Mouse (Mus musculus) brain, embryonic 14.5 days (tissue): ENCODE measurements around the gene Nxph4. TPM values are rescaled to one million over a fixed set of nuclear protein-coding genes. Genes with fewer than 3 reads are reported as not detected.
A peak's percentile ranks its signal among the peaks of the same experiment; 100 is the strongest.

Experiments
- DNase-seq: peaks from one replicate; pipeline ENCODE4 v3.0.0-alpha.2; 2011; ENCODE audit warnings: low read depth
- CTCF ChIP-seq: fragments of 200-500 bp; IDR thresholded peaks from 2 replicates; pipeline ENCODE4 v1.5.1; 2012; ENCODE audit warnings: inconsistent platforms, mild to moderate bottlenecking, moderate library complexity, borderline replicate concordance; ENCODE audit not compliant: insufficient read depth, insufficient read length; ENCODE audit errors: extremely low read depth
- POLR2A ChIP-seq: fragments of 200-500 bp; IDR thresholded peaks from 2 replicates; pipeline ENCODE4 v1.6.1; 2012; ENCODE audit warnings: mild to moderate bottlenecking, inconsistent platforms, borderline replicate concordance; ENCODE audit not compliant: poor library complexity, insufficient read depth, insufficient read length, severe bottlenecking; ENCODE audit errors: extremely low read depth
- polyA plus RNA-seq: library from polyadenylated mRNA; depleted of rRNA; stranded (reverse); fragments of >200 nt; gene quantifications from 2 replicates; pipeline ENCODE4 v1.2.3, GENCODE M21; 2012

Gene Nxph4
- polyA plus RNA-seq, 1 experiment: 48.8 TPM

DNA sequence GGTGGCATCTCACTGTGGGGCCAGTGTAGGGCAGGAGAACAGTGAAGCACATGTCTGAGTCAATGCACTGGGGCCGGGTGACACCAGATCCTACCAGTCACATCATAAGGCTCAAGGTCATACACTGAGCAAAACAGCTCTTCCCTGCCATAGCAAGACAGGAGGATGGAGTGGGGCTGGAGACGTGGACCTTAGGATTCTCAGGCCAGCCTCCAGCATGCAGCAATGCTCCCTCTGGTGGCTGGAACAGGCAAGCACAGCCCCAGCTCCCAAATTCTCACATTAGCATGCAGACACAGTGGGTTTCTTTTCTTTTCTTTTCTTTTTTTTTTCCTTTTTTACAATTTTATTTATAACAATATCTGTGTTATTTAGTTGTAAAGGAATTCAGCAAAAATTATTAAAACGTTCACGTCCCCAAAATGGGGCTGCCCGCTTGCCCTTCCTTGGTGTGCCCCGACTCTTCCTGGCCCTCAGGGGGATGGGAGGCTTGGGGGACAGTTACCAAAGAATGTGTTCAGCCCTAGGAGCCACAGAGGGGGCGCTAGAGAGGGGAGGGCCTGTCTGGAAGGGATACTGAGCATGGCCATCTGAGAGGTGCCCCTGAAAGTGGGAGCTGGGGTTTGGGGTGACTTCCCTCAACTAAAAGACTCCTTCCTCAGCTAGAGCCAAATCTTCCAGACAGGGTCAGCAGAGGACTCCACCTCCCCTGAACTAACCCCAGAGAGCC, 3.7 kb upstream of the Nxph4 start:
- TF ChIP-seq POLR2A (no peak), CTCF (peak; percentile 98)

DNA sequence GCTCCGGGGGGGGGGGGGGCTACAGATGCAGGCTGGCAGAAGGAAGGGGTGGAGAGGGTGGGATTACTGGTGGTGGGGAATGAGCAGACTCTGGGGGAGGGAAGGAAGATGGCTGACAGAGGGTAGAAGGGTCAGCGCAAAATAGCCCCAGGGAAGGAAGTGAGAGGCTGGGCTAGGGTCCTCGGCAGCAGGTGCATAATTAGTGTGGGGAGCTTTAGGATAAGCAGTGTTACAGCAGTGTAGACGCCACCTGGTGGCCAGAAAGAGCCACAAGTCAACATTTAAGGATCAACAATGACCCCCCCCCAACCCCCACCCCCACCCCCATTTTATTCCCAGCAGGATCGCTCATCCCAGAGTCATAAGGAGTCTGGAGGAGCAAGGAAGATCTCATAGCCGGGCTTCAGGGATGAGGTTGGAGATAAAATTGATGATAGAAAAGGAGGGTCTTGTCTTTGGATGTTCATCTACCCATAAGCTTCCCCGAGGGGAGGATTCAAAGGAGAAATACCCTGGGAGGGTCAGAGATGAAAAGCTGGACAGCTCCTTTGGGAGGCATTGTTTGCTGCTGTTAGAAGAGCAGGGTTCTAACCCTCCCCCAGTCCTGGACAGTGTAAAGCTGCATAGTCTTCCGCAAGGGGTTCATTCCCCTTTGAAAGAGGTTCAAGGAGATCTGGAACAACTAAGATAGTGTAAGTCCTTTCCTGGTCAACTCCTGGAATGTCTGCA, 2.4 kb upstream of the Nxph4 start:
- TF ChIP-seq CTCF (peak; percentile 61; the same call in 1 of the 2 replicates), POLR2A (no peak)
- peak; percentile 89 for DNase-seq

More for the DNA sequence above, 3.7 kb upstream of the Nxph4 start:
- DNase-seq: peak; percentile 90

DNA sequence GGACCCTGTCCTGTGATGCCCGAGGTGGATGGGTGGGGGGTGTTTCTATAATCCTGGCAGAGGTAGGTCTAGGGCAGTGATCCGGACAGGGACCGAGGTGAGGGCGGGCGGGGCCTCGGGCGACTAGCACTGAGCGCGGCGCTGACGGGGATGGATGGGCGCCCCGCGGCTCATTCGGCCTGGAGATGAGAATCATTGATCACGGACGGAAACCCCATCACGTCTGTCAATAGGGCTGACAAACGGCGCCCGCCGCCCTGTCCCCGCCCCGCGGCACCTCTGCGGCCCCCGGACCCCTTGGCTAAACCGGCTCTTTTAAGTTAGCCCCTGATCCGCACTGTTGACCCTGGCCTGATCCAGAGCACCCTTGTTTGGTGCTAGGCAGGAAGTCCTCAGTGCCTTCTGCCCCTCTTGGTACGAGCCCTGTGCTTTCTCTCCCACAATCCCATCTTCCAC, 598 bp upstream of the Nxph4 start:
- no peak for TF ChIP-seq CTCF
- TF ChIP-seq POLR2A: no peak
- DNase-seq: no peak

DNA sequence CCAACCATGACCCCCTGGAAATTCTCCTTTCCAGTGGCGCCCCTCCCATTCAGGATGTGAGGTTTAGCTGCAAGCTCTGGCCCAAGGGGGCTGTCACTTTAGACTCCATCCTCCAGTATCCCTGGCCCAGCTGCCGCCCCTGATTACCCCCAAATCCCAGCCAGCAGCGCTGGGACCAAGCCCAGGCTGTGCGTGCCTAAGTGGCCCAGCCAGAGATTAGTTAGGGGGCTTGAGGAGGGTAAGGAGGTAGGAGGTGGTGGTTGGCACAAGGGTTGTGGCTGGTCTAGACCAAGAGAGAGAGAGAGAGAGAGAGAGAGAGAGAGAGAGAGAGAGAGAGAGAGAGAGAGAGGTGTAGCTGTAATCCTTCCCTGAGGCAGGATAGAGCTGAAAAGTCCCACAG, 2.8 kb downstream of the Nxph4 start:
- peak; percentile 75 for DNase-seq
- TF ChIP-seq CTCF (no peak), POLR2A (no peak)

DNA sequence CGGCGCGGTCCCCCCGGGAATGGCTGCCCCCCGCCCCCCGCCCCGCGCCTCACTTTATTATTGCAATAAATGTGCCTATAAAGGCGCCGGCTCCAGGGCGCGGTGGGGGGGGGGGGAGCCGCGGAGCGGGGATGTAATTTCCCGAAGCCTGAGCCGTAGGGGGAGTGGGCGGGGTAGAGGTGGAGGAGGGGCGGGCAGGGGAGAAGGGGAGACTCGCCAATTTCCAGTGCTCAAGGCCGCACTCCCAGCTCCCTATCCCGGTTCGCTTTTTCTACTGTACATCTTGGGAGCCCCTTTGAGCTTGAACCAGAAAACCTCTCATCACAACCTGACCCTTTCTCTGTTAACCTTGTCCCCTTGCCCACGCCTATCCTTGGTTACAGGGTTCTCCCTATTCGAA, 3.4 kb downstream of the Nxph4 start:
- TF ChIP-seq CTCF (no peak), POLR2A (no peak)
- DNase-seq: no peak

DNA sequence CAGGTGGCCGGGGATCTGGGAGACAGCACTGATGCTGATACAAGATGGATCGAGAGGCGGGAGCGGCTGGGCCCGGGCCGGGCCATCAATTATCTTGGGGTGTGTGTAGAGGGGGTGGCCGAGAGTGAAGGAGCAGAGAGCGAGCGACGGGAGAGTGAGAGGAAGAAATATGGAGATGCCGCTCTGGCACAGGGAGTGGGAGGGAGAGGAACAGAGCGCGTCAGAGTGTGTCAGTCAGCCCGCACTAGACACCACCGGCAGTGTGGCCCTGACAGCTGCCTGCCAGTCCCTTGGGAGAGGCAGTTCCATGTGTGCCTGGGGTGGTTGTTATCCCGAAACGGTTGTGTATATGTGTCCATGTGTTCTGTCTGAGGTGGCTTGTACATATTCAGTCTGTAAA, 6.9 kb downstream of the Nxph4 start:
- peak; percentile 71 for DNase-seq
- TF ChIP-seq CTCF: no peak
- no peak for TF ChIP-seq POLR2A

DNA sequence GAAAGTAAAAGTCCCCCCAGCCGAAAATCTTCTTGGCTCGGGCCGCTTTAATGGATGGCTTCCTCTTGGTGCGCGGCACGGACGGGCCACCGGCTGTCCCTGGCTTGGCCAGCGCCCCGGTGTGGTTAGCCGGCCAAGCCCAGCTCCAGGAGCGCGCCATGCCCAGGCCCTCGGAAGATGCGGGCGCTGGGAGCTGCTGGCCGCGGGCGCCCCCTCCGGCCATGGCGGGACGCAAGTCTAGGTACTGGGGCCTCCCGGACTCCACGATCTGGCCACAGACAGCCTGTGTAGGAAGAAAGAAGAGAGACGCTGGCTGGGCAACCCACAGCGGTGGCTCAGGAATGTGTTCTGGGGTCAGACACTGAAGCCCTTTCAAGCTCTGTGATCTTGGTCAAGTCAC, 7.7 kb downstream of the Nxph4 start:
- peak; percentile 53 for DNase-seq
- TF ChIP-seq POLR2A (no peak), CTCF (0 out of 2 replicates have a peak, but pooled peaks have one; percentile 32)

DNA sequence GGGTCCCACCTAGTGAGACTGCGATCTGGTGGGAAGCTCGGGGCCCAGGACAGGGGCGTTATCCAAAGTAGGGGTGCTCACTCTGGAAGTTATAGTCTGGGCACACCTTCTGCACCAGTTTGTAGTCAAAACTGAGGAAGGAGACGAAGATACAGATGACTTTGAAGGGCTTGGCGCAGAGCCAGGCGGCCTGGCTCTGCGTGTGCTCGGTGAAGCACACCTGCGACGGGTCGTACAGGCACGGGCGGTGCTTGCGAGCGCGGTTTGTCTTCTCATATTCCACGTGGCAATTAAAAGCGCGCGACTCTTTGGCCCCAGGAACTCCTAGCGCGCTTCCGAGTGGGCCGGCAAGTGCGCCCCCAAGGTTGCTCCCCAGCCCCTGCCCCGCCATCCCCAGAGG, 8.3 kb downstream of the Nxph4 start:
- TF ChIP-seq POLR2A (no peak), CTCF (no peak)
- DNase-seq: no peak

DNA sequence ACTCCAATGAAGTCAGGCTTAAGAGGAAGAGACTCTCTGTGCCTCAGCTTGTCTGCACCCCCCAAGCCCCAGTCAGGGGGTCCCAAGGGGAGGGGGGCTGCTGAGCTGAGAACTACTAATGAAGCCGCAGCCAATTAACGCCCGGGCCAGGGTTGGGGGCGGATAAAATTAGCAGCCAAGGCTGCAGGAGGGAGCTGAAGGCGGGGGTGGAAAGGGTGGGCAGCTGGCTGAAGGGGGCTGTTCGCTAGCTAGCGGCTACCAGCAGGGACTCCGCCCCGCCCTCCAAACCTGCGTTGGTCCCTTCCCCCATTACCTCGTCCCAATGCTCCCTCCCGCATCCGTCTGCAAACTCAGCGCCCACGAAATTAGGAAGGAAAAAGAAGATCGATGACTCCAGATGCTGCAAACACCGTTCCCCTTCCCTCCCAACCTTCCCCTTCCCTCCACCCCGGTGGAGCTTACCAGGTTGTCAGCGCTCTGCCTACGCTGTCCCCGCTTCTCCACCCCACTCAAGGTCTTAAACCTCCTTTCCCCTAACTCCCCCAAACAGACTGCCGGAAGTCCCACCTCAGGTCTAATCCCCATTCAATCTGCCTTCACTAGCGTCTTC, 9.6 kb downstream of the Nxph4 start:
- TF ChIP-seq POLR2A: no peak
- TF ChIP-seq CTCF: no peak
- peak; percentile 82 for DNase-seq

DNA sequence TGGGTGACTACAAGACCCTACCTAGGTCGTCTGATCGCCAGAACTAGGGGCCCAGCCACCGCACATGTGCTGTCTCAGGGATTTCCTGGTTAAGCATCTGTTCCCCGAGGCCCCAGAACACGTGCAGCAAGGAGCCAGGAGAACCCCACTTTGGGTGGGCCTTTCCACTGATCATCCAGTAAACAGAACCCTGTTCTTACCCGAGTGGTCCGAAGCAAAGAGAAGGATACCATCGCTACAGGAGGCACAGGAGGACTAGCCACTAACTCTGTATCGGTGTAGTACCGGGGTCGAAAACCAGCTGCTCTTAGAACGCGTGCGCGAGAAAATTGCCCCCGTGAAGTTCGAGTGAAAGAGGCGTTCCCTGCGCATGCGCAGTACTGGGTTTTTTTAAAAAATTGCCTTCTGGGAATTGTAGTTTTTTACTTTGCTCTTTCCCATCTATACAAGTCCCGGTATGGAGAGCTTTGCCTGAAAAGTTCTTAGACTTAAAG, 12.2 kb downstream of the Nxph4 start, which contains the start of gene Shmt2:
Gene Shmt2, minus strand, starts transcription at position 357 of the 494 bp plus-strand sequence.
- DNase-seq: peak; percentile 97
- TF ChIP-seq POLR2A: no peak
- TF ChIP-seq CTCF: no peak

DNA sequence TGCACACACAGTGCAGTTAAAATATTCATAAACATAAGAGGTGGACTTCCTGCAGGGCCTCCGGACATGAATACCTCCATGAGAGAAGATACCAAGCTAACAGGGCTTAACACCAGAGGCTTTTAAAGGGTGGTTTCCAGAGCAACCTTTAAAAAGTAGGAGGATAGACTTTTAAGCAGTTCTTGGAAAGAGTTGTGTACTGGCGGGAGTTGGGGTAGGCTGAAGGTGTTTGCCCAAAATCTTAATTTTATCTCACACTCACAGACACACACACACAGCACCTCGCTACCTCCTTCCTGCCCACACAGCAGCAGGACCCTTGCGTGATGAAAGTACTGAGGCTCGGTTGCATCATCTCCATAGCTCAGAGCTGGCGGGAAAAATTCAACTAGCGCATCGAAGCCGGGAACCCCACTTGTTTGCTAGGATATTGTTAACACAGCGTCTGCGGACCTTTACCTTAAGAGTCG, 12.7 kb downstream of the Nxph4 start:
- TF ChIP-seq POLR2A: no peak
- no peak for TF ChIP-seq CTCF
- no peak for DNase-seq

DNA sequence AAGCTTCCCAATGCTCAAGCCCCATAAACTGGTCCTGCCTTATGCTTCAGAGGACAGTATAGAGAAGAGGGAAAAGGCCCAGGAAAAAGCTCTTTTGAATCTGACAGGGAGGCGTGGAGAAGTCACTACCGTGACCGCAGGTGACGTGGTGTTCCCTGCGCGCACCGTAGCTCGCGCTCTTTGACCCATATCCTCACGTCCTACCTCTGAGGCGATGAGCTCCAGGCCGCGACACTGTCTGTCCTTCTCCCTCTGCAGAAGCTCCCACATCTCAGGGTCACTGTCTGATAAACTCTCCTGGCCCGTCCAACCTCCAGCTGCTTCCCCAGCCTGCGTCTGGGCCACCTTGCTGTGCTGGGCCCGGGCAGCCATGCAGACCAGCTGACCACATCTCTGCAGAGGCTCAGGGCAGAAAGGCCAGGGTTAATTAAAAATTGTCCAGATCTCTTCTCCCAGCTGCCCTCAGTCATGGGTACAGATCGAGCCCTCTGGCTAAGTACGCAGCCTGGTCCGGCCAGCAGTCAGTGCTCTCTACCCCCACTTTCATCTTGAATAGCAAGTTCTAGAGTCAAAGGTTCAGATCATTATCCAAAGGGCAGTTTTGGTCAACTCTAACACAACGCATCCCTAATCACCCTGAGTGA, 13.5 kb downstream of the Nxph4 start:
- no peak for DNase-seq
- TF ChIP-seq CTCF (no peak), POLR2A (no peak)

DNA sequence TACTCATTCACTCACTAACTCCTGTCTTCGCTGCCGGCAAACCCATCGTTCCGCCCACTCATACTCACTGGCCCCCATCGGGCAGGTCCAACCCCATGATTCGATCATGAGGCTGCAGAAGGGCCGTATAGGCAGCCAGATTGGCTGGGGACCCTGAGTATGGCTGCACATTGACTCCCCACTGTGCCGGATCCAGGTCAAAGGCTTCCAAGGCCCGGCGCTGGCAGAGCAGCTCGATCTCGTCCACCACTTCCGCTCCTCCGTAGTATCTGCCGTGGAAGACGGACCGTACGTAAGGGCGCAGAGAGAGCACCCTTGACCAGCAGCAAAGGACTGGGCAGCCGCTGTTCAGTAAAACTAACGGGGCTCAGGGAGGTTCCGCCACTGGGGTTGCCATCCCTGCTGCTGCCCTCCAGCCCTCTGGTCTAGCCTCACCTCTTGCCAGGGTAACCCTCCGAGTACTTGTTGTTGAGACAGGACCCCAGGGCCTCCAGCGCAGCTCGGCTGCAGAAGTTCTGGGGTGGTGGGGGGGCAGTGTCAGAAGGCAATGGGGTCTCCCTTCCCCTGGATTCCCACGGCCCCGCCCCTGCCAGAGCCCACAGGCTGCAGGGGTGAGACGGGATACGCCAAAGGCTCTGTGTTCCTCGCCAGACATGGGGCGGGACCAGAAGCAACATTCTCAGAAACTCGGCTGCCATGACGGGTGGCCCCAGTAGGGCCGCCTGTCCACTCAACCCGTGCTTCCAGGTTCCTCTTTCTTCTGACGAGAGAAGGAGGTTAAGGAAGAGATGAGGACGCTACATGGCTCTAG, 14.3 kb downstream of the Nxph4 start:
- no peak for DNase-seq
- no peak for TF ChIP-seq POLR2A
- no peak for TF ChIP-seq CTCF
